Mouse (Mus musculus) heart, embryonic 14.5 days (tissue): ENCODE measurements around the gene Iqschfp. TPM values are rescaled to one million over a fixed set of nuclear protein-coding genes. Genes with fewer than 3 reads are reported as not detected.

ENCODE experiments used
- ATAC-seq: fragments of 200-750 bp; cut with Nextera tagmentation; 2 replicates; pipeline ENCODE4 v1.8.0; 2017; ENCODE audit warnings: low read depth, moderate TSS enrichment; ENCODE audit not compliant: insufficient number of reproducible peaks, insufficient read depth, low FRiP score
- H3K27ac ChIP-seq, 2 experiments: fragments of 200-500 bp in 1 of 2; fragments of 300-500 bp in 1 of 2; sonication (generic) in 1 of 2; replicated peaks in 1 of 2; 2 replicates each; pipeline ENCODE4 v1.5.1; 2012 to 2014; ENCODE audit warnings: low read depth in 2 of 2, low read length in 2 of 2, control low read depth in 1 of 2, mild to moderate bottlenecking in 1 of 2, mixed read lengths in 1 of 2; ENCODE audit not compliant: control insufficient read depth in 1 of 2, insufficient read depth in 1 of 2
- H3K27me3 ChIP-seq: fragments of 300-500 bp; sonication (generic); 2 replicates; pipeline ENCODE4 v1.6.1; 2014; ENCODE audit warnings: mild to moderate bottlenecking, low read length, control low read depth; ENCODE audit not compliant: control insufficient read depth, insufficient read depth
- H3K36me3 ChIP-seq: fragments of 300-500 bp; sonication (generic); 2 replicates; pipeline ENCODE4 v1.6.1; 2014; ENCODE audit warnings: mild to moderate bottlenecking, control low read depth, low read length, mixed read lengths; ENCODE audit not compliant: control insufficient read depth, insufficient read depth
- H3K4me1 ChIP-seq, 2 experiments: fragments of 200-500 bp in 1 of 2; fragments of 300-500 bp in 1 of 2; sonication (generic) in 1 of 2; 2 replicates each; pipeline ENCODE4 v1.6.1; 2012 to 2014; ENCODE audit warnings: low read length in 2 of 2, control low read depth in 1 of 2, mixed read lengths in 1 of 2; ENCODE audit not compliant: control insufficient read depth in 2 of 2, insufficient read depth in 2 of 2
- H3K4me2 ChIP-seq: fragments of 300-500 bp; sonication (generic); 2 replicates; pipeline ENCODE4 v1.6.1; 2014; ENCODE audit warnings: mild to moderate bottlenecking, low read length
- H3K4me3 ChIP-seq, 2 experiments: fragments of 200-500 bp in 1 of 2; fragments of 300-500 bp in 1 of 2; sonication (generic) in 1 of 2; 2 replicates each; pipeline ENCODE4 v1.5.1; 2012 to 2014; ENCODE audit warnings: low read length in 2 of 2, mild to moderate bottlenecking in 2 of 2, control low read depth in 1 of 2, low read depth in 1 of 2, moderate library complexity in 1 of 2; ENCODE audit not compliant: control insufficient read depth in 1 of 2, insufficient read depth in 1 of 2
- H3K9ac ChIP-seq: fragments of 300-500 bp; sonication (generic); 2 replicates; pipeline ENCODE4 v1.6.1; 2014; ENCODE audit warnings: mild to moderate bottlenecking, low read length
- H3K9me3 ChIP-seq: fragments of 300-500 bp; sonication (generic); 2 replicates; pipeline ENCODE4 v1.6.1; 2016; ENCODE audit warnings: low read length, control low read depth; ENCODE audit not compliant: control insufficient read depth
- WGBS: fragments of 180-500 bp; shearing (Covaris S2); extraction: QIAGEN DNeasy Blood & Tissue Kit; methylation state at CpG from one replicate; pipeline ENCODE4 v1.1.7; 2014; 5-methylcytosine and 5-hydroxymethylcytosine counted together
- polyA plus RNA-seq: library from polyadenylated mRNA; unstranded; fragments of >200 nt; fragmentation: Nextera tagmentation; extraction: Ambion mirVana; gene quantifications from 2 replicates; pipeline ENCODE4 v1.2.1, GENCODE M21; 2014

Gene Iqschfp
- polyA plus RNA-seq, 1 experiment from 2014 or later: not detected

GRCm38 (mm10) chr3:67925453-67925852 lies 33.4 kb downstream of the Iqschfp start:
- Histone ChIP-seq H3K9ac (no peak overlapping the region), H3K9me3 (no peaks in the 10 kb centered on the region), H3K27ac (no peak overlapping the region), H3K4me1 (no peaks in the 10 kb centered on the region), H3K27me3 (no peaks in the 10 kb centered on the region), H3K4me2 (no peak overlapping the region), H3K36me3 (no peaks in the 10 kb centered on the region), H3K4me3 (no peak overlapping the region)
- no peak for ATAC-seq
- 61% methylated on average over 2 of the region's 2 CpGs for WGBS

GRCm38 (mm10) chr3:67930424-67931133 lies 38.5 kb downstream of the Iqschfp start:
- no peaks in the 10 kb centered on the region for H3K4me1 ChIP-seq
- H3K27ac ChIP-seq: no peak overlapping the region
- no peak overlapping the region for H3K4me2 ChIP-seq
- no peaks in the 10 kb centered on the region for H3K36me3 ChIP-seq
- ATAC-seq: no peak
- 79% methylated on average over 10 of the region's 10 CpGs for WGBS
- H3K4me3 ChIP-seq: no peak overlapping the region
- H3K9ac ChIP-seq: no peak overlapping the region
- H3K9me3 ChIP-seq: no peaks in the 10 kb centered on the region
- H3K27me3 ChIP-seq: no peaks in the 10 kb centered on the region

GRCm38 (mm10) chr3:67931181-67931580 lies 39.1 kb downstream of the Iqschfp start:
- no peak for ATAC-seq
- WGBS: 92% methylated on average over 8 of the region's 8 CpGs
- no peaks in the 10 kb centered on the region for H3K4me1 ChIP-seq
- H3K9ac ChIP-seq: no peak overlapping the region
- no peaks in the 10 kb centered on the region for H3K27me3 ChIP-seq
- no peaks in the 10 kb centered on the region for H3K36me3 ChIP-seq
- H3K27ac ChIP-seq: no peak overlapping the region
- H3K4me2 ChIP-seq: no peak overlapping the region
- no peak overlapping the region for H3K4me3 ChIP-seq
- H3K9me3 ChIP-seq: no peaks in the 10 kb centered on the region

- Histone ChIP-seq H3K27ac (no peak overlapping the region), H3K36me3 (no peaks in the 10 kb centered on the region), H3K4me2 (no peak overlapping the region), H3K27me3 (no peaks in the 10 kb centered on the region), H3K9ac (no peak overlapping the region), H3K4me3 (no peak overlapping the region), H3K9me3 (no peaks in the 10 kb centered on the region), H3K4me1 (no peaks in the 10 kb centered on the region)
- 73% methylated on average over 3 of the region's 3 CpGs for WGBS
- no peak for ATAC-seq
Observed at GRCm38 (mm10) chr3:67931914-67932313, 39.9 kb downstream of the Iqschfp start.

GRCm38 (mm10) chr3:67935829-67936228 lies 43.8 kb downstream of the Iqschfp start:
- no peak overlapping the region for H3K27ac ChIP-seq
- no peaks in the 10 kb centered on the region for H3K9me3 ChIP-seq
- H3K4me3 ChIP-seq: no peak overlapping the region
- WGBS: 58% methylated on average over 3 of the region's 3 CpGs
- H3K4me2 ChIP-seq: no peak overlapping the region
- H3K4me1 ChIP-seq: no peaks in the 10 kb centered on the region
- no peaks in the 10 kb centered on the region for H3K36me3 ChIP-seq
- H3K9ac ChIP-seq: no peak overlapping the region
- H3K27me3 ChIP-seq: no peaks in the 10 kb centered on the region
- no peak for ATAC-seq

- no peak overlapping the region for H3K9ac ChIP-seq
- H3K27ac ChIP-seq: no peak overlapping the region
- peaks cover 0 to 4% of the 10 kb centered on the region in 2 experiments; a peak in 1 of 4 replicates for H3K4me1 ChIP-seq
- no peaks in the 10 kb centered on the region for H3K36me3 ChIP-seq
- no peaks in the 10 kb centered on the region for H3K27me3 ChIP-seq
- ATAC-seq: no peak
- H3K4me3 ChIP-seq: no peak overlapping the region
- 79% methylated on average over 2 of the region's 2 CpGs for WGBS
- no peaks in the 10 kb centered on the region for H3K9me3 ChIP-seq
- no peak overlapping the region for H3K4me2 ChIP-seq
Observed at GRCm38 (mm10) chr3:67947000-67947399, 55.0 kb downstream of the Iqschfp start.

- H3K9ac ChIP-seq: no peak overlapping the region
- H3K27ac ChIP-seq: no peak overlapping the region
- H3K27me3 ChIP-seq: no peaks in the 10 kb centered on the region
- 30% methylated on average over 5 of the region's 5 CpGs for WGBS
- no peak for ATAC-seq
- H3K4me2 ChIP-seq: no peak overlapping the region
- H3K9me3 ChIP-seq: no peaks in the 10 kb centered on the region
- H3K4me1 ChIP-seq: no peaks in the 10 kb centered on the region
- H3K4me3 ChIP-seq: no peak overlapping the region
- no peaks in the 10 kb centered on the region for H3K36me3 ChIP-seq
Observed at GRCm38 (mm10) chr3:67952517-67952940, 60.5 kb downstream of the Iqschfp start.
